Mouse (Mus musculus): Measurements from ENCODE around the gene Hsf2.
"Not testable (repeated sequence)": the region's sequence is repeated elsewhere in the genome, so short reads cannot be mapped to it uniquely, and the experiment has no call there.

Gene Hsf2

DNA sequence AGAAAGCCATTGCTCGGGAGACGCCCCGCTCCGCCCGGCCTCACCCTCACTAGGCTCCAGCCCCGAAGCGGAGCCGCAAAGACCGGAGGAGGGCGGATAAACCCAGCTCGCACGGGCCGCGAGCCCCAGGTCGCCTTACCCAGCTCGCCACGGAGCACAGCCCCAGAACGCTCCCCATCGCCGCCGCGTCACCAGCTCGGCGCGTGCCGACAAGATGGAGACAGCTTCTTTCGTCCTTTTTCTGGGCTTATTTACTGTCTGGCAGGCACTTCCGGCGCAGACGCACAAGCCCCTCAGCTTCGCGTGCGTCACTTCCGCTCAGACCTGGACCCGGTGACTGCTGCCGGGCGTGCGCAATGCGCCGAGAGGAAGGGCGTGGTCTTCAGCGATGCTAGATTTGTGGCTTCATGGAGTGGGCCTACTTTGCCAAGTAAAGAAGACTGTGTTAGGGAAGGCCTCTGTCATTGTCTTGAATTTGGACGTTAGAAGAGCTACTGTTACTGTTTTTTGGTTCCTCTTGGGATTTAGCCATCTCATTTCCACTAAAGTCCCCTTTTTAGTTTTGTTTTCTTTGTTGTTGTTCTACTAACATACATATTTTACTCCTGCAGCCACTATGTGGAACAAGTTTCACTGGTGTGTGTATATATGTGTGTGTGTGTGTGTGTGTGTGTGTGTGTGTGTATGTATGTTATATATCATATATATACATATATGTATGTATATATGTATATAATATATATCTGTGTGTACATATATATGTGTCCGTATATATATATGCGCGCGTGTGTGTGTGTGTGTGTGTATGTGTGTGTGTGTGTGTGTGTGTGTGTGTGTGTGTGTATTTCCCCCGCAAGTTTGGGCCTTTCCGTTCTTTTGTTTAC lies 46.3 kb downstream of the Hsf2 start, which contains the start of gene Serinc1:
TSS of gene Serinc1 (minus strand) at position 313 of the 884 bp plus-strand sequence.
- peak; percentile 93 for DNase-seq

DNA sequence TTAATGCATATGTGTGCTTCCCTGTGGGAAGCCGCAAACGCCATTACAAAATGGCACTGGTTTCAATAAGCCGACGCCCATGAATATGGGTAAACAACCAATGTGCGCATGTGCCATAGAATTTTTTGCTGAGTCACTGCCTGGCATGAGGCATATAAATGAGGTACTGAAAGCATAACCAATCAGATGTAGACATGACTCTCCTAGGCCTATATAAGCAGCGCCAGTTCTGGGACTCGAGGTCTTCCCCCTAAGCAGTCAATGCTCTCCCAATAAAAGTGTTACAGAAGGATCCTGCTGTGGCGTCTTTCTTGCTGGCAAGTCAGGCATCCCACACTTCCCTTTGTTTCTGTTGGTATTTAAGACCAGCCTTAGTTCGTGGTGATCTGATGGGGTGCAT lies 57.7 kb downstream of the Hsf2 start:
- not testable (repeated sequence) for DNase-seq

DNA sequence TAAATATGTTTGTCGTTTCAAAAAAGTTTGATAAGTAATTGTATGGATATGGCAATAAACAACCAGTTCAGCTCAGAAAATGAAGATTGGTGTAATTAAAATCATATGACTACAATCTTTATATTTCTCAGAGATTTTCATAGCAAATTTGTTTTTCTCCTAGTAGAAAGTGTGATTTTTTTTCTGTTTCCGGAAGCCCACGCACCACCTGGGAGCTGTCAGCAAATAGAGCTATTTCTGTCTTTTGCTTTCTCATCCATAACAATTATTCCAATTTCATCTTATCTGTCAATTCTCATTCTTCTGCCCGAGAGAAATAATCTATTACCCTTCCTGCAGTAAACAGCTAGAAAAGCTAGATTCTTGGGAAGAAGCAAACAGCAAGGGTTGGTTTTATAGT lies 63.4 kb downstream of the Hsf2 start:
- no peak for DNase-seq

DNA sequence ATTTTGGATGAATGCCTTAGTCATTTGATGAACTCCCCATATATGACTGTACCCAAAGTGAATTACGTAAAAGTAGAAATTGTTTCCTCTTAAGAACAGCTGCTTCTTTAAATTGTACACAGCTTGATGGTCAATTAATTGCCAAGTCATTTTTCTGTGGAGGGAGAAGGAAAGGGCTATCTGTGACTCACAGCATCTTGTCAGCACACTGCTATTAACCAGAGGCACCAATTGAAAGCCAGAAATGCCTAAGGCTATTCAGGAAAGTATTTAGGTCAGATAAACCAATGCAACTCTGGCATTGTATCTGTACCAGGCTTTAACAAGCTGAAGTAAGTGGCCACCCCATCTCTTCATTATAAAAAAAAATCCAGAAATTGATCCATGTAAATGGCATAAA lies 67.5 kb downstream of the Hsf2 start:
- DNase-seq = no peak

DNA sequence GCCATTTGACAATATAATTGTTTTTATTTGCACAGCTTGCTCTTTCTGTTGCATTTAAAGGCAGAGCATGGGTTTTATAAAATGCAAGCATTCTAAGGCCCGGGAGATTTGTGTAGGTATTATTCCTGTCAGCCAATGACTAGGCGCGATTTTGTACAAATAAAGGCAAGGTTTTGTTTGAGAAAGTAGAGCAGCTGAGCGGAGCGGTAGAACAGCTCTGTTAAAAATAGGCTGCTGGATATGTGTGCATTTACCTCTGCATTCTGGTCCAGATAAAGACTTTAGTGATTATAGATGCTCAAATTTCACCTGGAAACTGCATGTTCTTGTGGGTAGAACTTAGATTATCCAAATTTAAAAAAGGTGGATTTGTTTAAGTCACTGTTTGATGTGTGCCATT lies 71.4 kb downstream of the Hsf2 start:
- DNase-seq = no peak
